Mouse (Mus musculus) kidney, postnatal 4 days (tissue): Measurements from ENCODE around the gene Klhl24.
"Not testable (repeated sequence)": the region's sequence is repeated elsewhere in the genome, so short reads cannot be mapped to it uniquely, and the experiment has no call there.

Source experiments
- DNase-seq, 2 experiments: peaks; one replicate each; pipeline ENCODE4 v3.0.0; 2021; ENCODE audit warnings: mixed read lengths in 2 of 2

The Klhl24 gene

GRCm38 (mm10) chr16:20097069-20097710 lies at the start of gene Klhl24:
Gene Klhl24 (plus strand): TSS chr16:20097542.
- peak; percentile 91 to 95 for DNase-seq

DNA sequence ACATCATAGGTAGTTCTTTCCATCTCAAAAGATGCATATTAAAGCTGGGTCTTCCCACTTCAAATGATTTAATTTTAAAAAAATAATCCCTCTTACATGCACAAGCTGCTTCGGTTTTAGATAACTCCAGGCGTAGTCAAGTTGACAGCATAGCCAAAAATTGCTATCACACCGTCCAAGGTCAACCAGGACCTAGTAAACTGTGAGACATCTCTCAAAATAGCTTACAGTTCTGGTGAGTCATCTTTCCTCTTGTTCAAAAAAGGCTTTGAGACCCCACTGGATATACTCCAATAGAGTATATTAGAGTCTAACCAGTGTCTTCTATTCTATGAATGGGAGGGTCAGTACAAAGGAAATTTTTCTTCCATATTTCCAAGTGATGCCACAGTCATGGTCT lies 44.7 kb upstream of the Klhl24 start:
- no peak for DNase-seq

DNA sequence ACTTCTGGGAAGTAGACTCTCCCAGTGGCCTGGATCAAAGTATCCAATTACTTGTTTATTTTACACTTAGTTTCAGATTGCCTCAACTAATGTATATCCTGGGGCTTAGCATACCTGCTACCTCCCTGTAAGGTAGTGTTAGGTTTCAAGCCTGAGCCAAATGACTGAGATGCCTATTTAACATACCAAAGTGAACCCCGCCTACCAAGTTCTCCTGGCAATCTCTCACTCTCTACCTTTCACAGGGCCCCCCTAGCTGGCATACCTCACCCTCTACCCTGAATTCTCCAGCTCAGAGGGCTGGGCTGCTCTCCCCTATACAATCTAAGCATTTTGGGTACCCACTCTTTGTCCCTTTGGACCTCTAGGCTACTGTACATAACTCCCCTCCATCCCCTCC lies 24.6 kb upstream of the Klhl24 start:
- no peak for DNase-seq

DNA sequence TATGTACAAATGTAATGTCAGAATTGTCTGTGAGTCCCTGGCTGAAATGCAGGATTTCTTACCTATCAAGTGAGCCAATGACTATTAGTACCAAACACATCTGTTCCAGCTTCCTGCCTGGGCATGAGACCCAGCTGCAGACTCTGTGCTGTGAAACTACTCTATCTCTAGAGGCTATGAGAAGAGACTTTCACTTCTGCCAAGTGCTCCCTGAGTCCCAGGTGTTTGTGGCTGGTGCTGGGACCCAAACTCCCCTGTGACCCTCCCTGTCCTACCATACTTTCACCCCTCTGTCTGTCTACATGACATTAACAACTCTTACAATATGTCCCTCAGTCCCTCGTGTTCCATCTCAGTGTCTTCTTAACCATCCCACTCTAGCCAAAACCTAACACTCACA lies 20.7 kb upstream of the Klhl24 start:
- no peak for DNase-seq

GRCm38 (mm10) chr16:20080271-20080670 lies 17.1 kb upstream of the Klhl24 start:
- DNase-seq, result no peak

GRCm38 (mm10) chr16:20084623-20085022 lies 12.7 kb upstream of the Klhl24 start:
- no peak for DNase-seq

- no peak for DNase-seq
These were observed 12.0 kb upstream of the Klhl24 start for GRCm38 (mm10) chr16:20085250-20085905.

DNA sequence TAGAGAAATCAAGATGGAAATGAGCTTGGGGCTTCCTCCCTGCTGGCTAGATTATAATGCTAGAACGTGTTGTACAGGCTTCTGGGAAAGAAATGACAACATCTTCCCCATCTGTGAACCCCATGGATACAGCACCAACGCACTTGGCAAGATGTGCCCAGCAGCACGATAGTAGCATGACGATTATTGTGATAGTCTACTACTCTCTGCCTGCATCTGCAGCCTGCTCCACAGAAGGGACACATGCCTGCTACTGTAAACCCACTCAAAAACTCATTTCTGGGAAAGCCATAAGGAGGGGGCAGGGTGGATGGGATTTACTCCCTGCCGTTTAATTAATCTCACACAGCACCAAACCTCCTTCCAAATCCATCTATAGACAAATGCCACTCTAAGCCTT lies 10.4 kb upstream of the Klhl24 start:
- no peak for DNase-seq

DNA sequence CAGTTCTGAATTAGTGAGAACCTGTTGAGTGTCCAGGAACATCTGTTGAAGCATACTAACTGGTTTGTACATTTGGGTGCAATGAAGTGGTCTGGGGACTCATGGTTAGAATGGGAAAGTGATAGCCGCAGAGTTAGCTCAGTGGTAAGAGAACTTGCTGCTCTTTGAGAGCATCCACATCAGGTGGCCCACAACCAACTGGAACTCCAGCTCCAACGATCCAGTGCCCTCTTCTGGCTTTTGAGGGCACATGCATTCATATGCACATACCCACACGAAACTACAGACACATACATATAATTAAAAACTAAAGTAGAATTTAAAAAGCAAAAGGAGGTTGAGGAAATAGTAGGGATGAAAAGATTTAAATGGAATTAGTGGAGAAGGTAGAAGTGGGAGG lies 7.7 kb upstream of the Klhl24 start:
- DNase-seq, result no peak

- DNase-seq, result no peak
These were observed 6.3 kb upstream of the Klhl24 start for GRCm38 (mm10) chr16:20090921-20091575.

- peak in 1 of 2 experiments; percentile 32 for DNase-seq
These were observed 1.4 kb upstream of the Klhl24 start for GRCm38 (mm10) chr16:20095966-20096365.

DNA sequence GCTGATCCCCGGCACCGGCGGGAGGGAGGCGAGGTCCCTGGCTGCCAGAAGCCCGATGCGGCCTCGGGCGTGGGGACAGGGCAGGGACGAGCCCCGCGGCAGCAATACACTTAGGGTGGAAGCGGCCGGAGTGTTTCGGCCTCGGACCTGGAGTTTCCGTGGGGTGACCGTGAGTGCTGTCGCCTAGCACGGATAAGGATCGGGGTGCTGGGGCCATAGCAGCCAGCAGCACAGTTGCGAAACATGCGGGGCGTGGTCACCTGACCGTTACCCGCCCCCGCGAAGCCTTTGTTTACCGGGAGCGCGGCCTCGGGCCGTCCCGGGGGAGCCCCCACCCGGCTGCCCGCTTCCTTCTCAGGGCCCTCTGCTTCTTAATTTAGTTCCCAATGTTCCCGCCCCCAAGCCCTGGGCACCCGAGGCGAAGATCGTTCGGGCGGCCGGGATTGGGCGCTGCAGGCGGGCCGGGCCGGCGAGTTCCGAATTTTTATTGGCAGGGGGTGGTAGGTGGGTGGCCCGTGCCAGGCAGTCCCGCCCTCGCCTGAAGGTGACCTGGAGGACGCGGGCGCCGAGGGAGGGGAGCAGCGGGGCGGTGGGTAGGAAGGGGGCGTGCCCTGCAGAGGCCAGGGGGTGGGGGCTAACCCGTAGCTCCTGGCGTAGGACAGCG lies 501 bp downstream of the Klhl24 start:
- peak; percentile 91 to 96 for DNase-seq

GRCm38 (mm10) chr16:20098375-20098727 lies 1.0 kb downstream of the Klhl24 start:
- no peak for DNase-seq

DNA sequence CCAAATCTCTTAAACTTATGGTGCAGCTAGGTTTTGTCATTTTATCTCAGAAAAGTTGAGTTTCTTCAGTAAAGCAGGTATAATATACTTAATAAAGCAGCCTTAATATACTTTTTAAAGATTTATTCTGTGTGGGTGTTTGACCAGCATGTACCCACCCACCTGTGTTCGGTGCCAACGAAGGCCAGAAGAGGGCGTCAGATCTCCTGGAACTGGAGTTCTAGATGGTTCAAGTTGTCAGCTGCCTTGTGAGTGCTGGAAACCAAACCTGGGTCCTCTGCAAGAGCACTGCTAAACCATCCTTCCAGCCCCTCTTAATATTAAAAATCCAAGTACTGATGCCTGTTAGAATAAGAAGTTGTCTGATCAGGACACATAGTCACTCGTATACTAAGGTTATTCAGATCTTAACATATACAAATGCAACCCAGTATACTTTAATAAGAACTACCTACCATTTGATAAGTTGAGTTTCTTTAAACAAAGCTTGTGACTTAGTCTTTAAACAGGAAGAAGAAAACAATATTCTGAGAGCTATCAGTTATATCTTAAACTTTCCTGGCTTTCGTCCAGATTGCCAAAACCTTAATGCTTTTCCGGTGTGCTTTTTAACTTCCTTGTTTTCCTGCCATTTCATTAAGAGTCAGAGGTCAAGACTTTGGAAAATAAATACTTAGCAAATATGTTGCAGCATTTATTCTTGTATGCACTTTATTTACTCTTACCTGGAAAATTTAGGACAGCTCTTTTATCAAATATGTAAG lies 1.7 kb downstream of the Klhl24 start:
- DNase-seq, result peak in 1 of 2 experiments; percentile 25

DNA sequence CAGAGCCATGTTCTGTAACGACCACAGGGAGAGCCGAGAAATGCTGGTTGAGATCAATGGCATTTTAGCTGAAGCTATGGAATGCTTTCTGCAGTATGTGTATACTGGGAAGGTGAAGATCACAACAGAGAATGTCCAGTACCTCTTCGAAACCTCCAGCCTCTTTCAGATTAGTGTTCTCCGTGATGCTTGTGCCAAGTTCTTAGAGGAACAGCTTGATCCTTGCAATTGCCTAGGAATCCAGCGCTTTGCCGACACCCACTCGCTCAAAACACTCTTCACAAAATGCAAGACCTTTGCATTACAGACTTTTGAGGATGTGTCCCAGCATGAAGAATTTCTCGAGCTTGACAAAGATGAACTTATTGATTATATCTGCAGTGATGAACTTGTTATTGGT lies 9.7 kb downstream of the Klhl24 start:
- no peak for DNase-seq

DNA sequence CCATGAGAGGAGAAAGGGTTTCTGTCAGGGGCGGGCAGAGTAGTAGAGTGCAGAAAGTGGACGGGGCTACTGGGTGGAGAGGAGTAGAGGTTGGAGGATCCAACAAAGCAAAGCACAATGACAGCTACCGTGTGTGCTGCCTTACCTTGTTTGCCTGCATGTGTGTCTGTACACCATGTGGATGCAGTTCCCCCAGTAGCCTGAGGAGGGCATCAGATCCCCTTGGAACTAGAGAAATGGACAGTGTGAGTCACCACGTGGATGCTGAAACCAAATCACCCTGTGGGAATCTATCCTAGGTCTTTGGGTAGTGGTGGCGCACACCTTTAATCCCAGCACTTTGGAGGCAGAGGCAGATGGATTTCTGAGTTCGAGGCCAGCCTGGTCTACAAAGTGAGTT lies 11.6 kb downstream of the Klhl24 start:
- no peak for DNase-seq

GRCm38 (mm10) chr16:20112649-20113048 lies 15.3 kb downstream of the Klhl24 start:
- DNase-seq, result no peak

DNA sequence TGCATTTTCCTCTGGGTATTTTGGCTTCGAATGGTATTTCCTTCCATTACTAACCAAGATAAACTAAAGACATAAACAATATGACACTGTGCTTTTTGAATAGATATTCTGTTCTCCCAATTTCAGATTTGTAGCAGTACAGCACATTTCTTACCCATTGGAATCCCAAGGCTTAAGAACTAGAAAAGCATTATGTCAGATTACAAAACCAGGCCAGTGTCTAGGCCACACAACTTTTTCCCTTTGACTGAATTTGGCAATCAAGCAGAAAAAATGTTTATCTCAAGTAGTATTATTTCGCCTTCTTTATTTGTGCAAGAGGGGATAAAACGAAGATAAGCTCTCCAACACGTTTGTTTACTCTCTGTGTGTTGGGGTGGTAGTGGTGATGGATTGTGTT lies 18.7 kb downstream of the Klhl24 start:
- DNase-seq, result no peak

DNA sequence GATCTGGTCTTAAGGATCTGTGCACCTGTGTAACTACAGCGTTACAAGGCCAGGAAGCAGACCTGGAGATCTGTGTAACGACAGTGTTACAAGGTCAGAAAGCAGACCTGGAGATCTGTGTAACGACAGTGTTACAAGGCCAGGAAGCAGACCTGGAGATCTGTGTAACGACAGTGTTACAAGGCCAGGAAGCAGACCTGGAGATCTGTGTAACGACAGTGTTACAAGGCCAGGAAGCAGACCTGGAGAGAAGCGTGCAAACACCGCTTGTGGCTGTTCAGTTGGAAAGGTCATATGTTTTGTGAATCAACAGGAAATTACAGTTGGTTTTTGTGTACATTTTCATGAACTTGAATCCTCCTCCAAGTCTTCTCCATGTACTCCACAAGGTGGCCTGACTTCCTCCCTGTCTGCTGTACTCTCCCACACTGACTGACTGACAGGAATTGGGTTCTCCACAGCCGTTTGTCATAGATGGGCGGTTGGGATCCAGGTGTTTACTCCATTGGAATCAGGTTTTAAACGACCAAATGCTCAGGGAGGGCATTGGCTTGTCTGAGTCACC lies 29.1 kb downstream of the Klhl24 start:
- DNase-seq, result not testable (repeated sequence)

DNA sequence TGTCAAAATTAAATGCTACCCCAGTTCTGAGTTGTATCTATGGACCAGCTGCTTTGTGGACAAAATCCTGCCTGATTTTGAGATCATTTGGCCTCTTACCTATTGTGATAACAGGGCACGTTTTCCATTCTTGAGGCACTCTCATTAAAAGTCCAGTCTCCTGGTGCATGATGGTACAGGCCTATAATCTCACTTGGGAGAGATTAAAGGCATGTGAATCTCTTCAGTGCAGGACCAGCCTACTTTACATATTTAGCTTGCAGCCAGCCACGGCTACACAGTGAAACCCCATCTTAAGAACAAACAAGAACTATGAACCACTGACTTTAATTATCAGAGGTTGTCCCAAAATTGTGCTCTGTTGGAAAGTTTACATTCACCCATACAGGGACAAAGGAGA lies 33.1 kb downstream of the Klhl24 start:
- DNase-seq, result no peak

DNA sequence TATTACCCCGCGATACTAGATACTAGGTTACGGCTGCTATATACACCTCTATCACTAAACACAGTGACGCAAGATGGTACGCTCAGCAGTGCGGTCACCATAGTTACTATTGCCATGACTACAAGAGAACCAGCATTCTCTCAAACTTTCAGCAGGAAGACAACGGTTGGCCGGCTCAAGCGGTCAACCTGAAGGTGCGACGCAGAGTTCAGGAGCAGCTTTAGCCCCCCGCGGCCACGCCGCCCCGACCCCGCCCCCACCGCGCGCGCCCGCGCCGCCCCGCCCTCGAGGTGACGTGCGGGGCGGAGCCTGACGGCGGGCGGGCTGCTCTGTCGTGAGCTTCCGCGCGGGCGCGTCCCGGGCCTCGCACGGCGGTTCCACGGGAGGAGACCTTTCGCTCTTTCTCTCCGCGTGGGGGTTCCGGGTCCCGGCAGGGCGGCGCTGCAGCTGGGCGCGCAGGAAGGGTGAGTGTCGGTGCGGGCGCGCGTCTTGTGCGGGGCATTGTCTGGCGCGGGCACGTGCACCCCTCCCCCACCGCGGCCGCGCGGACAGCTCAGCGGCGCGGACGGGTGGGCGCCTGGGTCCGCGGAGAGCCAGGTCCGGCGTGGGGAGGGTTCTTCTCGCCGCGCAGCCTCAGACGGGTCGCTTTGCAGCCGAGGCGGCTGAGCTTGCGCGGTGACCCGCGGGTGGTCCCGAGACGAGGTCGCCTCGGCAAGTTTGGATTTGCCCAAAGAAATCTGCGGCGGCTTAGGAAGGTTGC lies 43.6 kb downstream of the Klhl24 start, which contains the start of gene Yeats2:
Gene Yeats2 (plus strand): TSS at position 292 of the 760 bp plus-strand sequence.
- peak; percentile 84 to 91 for DNase-seq

DNA sequence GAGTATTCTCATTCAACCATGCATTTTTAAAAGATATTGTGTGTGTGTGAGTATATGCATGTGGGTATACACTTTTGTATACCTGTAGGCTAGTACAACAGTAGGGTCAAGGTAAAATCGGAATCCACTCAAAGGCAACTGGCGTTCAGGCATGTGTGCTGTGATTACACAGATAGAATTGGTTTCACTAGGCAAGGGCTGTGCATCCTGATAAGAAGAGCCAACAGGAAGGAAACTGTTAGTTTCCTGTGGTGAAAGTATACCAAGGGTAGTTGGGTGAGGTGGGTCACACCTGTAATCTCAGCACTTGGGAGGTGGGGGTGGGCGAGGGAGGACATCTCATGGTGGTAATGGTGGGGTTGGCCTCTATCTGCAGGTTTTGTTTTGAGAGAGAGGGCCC lies 47.2 kb downstream of the Klhl24 start:
- no peak for DNase-seq
